Mouse (Mus musculus): ENCODE measurements at regions not wholly inside any gene's neighbourhood (a gene's known extent, or its start where the extent isn't known, plus 50 kb on each side); places are given as distances from the start of the nearest gene placed in this dataset.

- Histone ChIP-seq H3K4me3 (ENCODE audit: low read length) (no peak overlapping the region), H3K4me1 (ENCODE audit: control insufficient read depth, insufficient read depth, low read depth, low read length) (no peaks in the 10 kb centered on the region), H3K27ac (ENCODE audit: low read depth, low read length) (no peak overlapping the region), H3K27me3 (replicated peaks; ENCODE audit: control insufficient read depth, insufficient read depth, low read length) (0 out of 2 replicates have a peak, but pooled peaks cover 2% of the 10 kb centered on the region), H3K4me2 (ENCODE audit: low read length) (no peak overlapping the region), H3K9me3 (ENCODE audit: control insufficient read depth, low read length) (no peaks in the 10 kb centered on the region), H3K36me3 (ENCODE audit: control insufficient read depth, insufficient read depth, low read length) (no peaks in the 10 kb centered on the region), H3K9ac (ENCODE audit: low read depth, low read length) (no peak overlapping the region)
- 80% methylated on average over 4 of the region's 4 CpGs for WGBS
- ATAC-seq: no peak
Measured at GRCm38 (mm10) chr9:60962086-60962485, 167.7 kb downstream of the Uaca start.

GRCm38 (mm10) chr9:60965641-60966040 is 171.3 kb downstream of the Uaca start:
- 100% methylated on average over 1 of the region's 1 CpGs for WGBS
- Histone ChIP-seq H3K4me3 (ENCODE audit: low read length) (no peak overlapping the region), H3K27ac (ENCODE audit: low read depth, low read length) (no peak overlapping the region), H3K4me1 (ENCODE audit: control insufficient read depth, insufficient read depth, low read depth, low read length) (no peaks in the 10 kb centered on the region; the same call in 1 of the 2 replicates), H3K27me3 (replicated peaks; ENCODE audit: control insufficient read depth, insufficient read depth, low read length) (peaks cover 4% of the 10 kb centered on the region; the same call in 1 of the 2 replicates), H3K4me2 (ENCODE audit: low read length) (no peak overlapping the region), H3K36me3 (ENCODE audit: control insufficient read depth, insufficient read depth, low read length) (no peaks in the 10 kb centered on the region), H3K9me3 (ENCODE audit: control insufficient read depth, low read length) (no peaks in the 10 kb centered on the region), H3K9ac (ENCODE audit: low read depth, low read length) (no peak overlapping the region)
- ATAC-seq: no peak

GRCm38 (mm10) chr9:60968281-60969031 is 174.1 kb downstream of the Uaca start:
- no peak overlapping the region for H3K9ac ChIP-seq (ENCODE audit: low read depth, low read length)
- no peaks in the 10 kb centered on the region for H3K9me3 ChIP-seq (ENCODE audit: control insufficient read depth, low read length)
- WGBS: 32% methylated on average over 4 of the region's 4 CpGs

GRCm38 (mm10) chr9:60972201-60972910 is 178.0 kb downstream of the Uaca start:
- Histone ChIP-seq H3K4me1 (ENCODE audit: control insufficient read depth, insufficient read depth, low read depth, low read length) (no peaks in the 10 kb centered on the region; the same call in 1 of the 2 replicates), H3K4me2 (ENCODE audit: low read length) (no peak overlapping the region), H3K36me3 (ENCODE audit: control insufficient read depth, insufficient read depth, low read length) (no peaks in the 10 kb centered on the region), H3K27ac (ENCODE audit: low read depth, low read length) (no peak overlapping the region), H3K9ac (ENCODE audit: low read depth, low read length) (no peak overlapping the region), H3K9me3 (ENCODE audit: control insufficient read depth, low read length) (no peaks in the 10 kb centered on the region), H3K4me3 (ENCODE audit: low read length) (no peak overlapping the region), H3K27me3 (replicated peaks; ENCODE audit: control insufficient read depth, insufficient read depth, low read length) (0 out of 2 replicates have a peak, but pooled peaks cover 2% of the 10 kb centered on the region)
- peak; percentile 42; the same call in 1 of the 2 replicates for ATAC-seq
- 50% methylated on average over 9 of the region's 9 CpGs for WGBS

More at GRCm38 (mm10) chr9:60968281-60969031, 174.1 kb downstream of the Uaca start:
- H3K27me3 ChIP-seq (replicated peaks; ENCODE audit: control insufficient read depth, insufficient read depth, low read length): peaks cover 4% of the 10 kb centered on the region; the same call in 1 of the 2 replicates
- no peaks in the 10 kb centered on the region for H3K36me3 ChIP-seq (ENCODE audit: control insufficient read depth, insufficient read depth, low read length)
- no peak overlapping the region for H3K27ac ChIP-seq (ENCODE audit: low read depth, low read length)
- no peak overlapping the region for H3K4me2 ChIP-seq (ENCODE audit: low read length)
- no peak overlapping the region for H3K4me3 ChIP-seq (ENCODE audit: low read length)
- no peak for ATAC-seq
- H3K4me1 ChIP-seq (ENCODE audit: control insufficient read depth, insufficient read depth, low read depth, low read length): no peaks in the 10 kb centered on the region; the same call in 1 of the 2 replicates

GRCm38 (mm10) chr9:60974546-60974945 is 180.2 kb downstream of the Uaca start:
- Histone ChIP-seq H3K4me2 (ENCODE audit: low read length) (no peak overlapping the region), H3K9me3 (ENCODE audit: control insufficient read depth, low read length) (no peaks in the 10 kb centered on the region), H3K4me3 (ENCODE audit: low read length) (no peak overlapping the region), H3K36me3 (ENCODE audit: control insufficient read depth, insufficient read depth, low read length) (no peaks in the 10 kb centered on the region), H3K9ac (ENCODE audit: low read depth, low read length) (no peak overlapping the region), H3K27me3 (replicated peaks; ENCODE audit: control insufficient read depth, insufficient read depth, low read length) (no peaks in the 10 kb centered on the region), H3K4me1 (ENCODE audit: control insufficient read depth, insufficient read depth, low read depth, low read length) (no peaks in the 10 kb centered on the region), H3K27ac (ENCODE audit: low read depth, low read length) (no peak overlapping the region)
- WGBS: 87% methylated on average over 1 of the region's 1 CpGs
- ATAC-seq: no peak

- H3K4me3 ChIP-seq (ENCODE audit: low read length): no peak overlapping the region
- no peak overlapping the region for H3K4me2 ChIP-seq (ENCODE audit: low read length)
- WGBS: 50% methylated on average over 13 of the region's 13 CpGs
- H3K27ac ChIP-seq (ENCODE audit: low read depth, low read length): no peak overlapping the region
- H3K9ac ChIP-seq (ENCODE audit: low read depth, low read length): no peak overlapping the region
- no peak for ATAC-seq
- H3K27me3 ChIP-seq (replicated peaks; ENCODE audit: control insufficient read depth, insufficient read depth, low read length): no peaks in the 10 kb centered on the region; the same call in 1 of the 2 replicates
- no peaks in the 10 kb centered on the region for H3K36me3 ChIP-seq (ENCODE audit: control insufficient read depth, insufficient read depth, low read length)
- no peaks in the 10 kb centered on the region for H3K9me3 ChIP-seq (ENCODE audit: control insufficient read depth, low read length)
- H3K4me1 ChIP-seq (ENCODE audit: control insufficient read depth, insufficient read depth, low read depth, low read length): no peaks in the 10 kb centered on the region
Measured at GRCm38 (mm10) chr9:60982383-60983085, 188.2 kb downstream of the Uaca start.

- WGBS: 67% methylated on average over 5 of the region's 5 CpGs
- H3K9me3 ChIP-seq (ENCODE audit: control insufficient read depth, low read length): no peaks in the 10 kb centered on the region
Measured at GRCm38 (mm10) chr9:60983246-60983645, 188.9 kb downstream of the Uaca start.

GRCm38 (mm10) chr9:60988113-60988512 is 193.8 kb downstream of the Uaca start:
- no peaks in the 10 kb centered on the region for H3K4me1 ChIP-seq (ENCODE audit: control insufficient read depth, insufficient read depth, low read depth, low read length)
- 61% methylated on average over 4 of the region's 4 CpGs for WGBS
- no peak overlapping the region for H3K27ac ChIP-seq (ENCODE audit: low read depth, low read length)
- H3K27me3 ChIP-seq (replicated peaks; ENCODE audit: control insufficient read depth, insufficient read depth, low read length): no peaks in the 10 kb centered on the region; the same call in 1 of the 2 replicates
- H3K9me3 ChIP-seq (ENCODE audit: control insufficient read depth, low read length): no peaks in the 10 kb centered on the region
- H3K36me3 ChIP-seq (ENCODE audit: control insufficient read depth, insufficient read depth, low read length): no peaks in the 10 kb centered on the region
- no peak overlapping the region for H3K9ac ChIP-seq (ENCODE audit: low read depth, low read length)
- H3K4me3 ChIP-seq (ENCODE audit: low read length): no peak overlapping the region
- ATAC-seq: no peak
- H3K4me2 ChIP-seq (ENCODE audit: low read length): no peak overlapping the region

More at GRCm38 (mm10) chr9:60983246-60983645, 188.9 kb downstream of the Uaca start:
- Histone ChIP-seq H3K36me3 (ENCODE audit: control insufficient read depth, insufficient read depth, low read length) (no peaks in the 10 kb centered on the region), H3K9ac (ENCODE audit: low read depth, low read length) (no peak overlapping the region), H3K4me1 (ENCODE audit: control insufficient read depth, insufficient read depth, low read depth, low read length) (no peaks in the 10 kb centered on the region), H3K27me3 (replicated peaks; ENCODE audit: control insufficient read depth, insufficient read depth, low read length) (no peaks in the 10 kb centered on the region; the same call in 1 of the 2 replicates), H3K4me3 (ENCODE audit: low read length) (no peak overlapping the region), H3K4me2 (ENCODE audit: low read length) (no peak overlapping the region), H3K27ac (ENCODE audit: low read depth, low read length) (no peak overlapping the region)
- no peak for ATAC-seq
